Mouse (Mus musculus): Measurements from ENCODE around the gene Mybpc3. TPM values are rescaled to one million over a fixed set of nuclear protein-coding genes. Genes with fewer than 3 reads are reported as not detected.

Mybpc3 gene
- total RNA-seq, 1 experiment from 2014 or later = 1.3 TPM

DNA sequence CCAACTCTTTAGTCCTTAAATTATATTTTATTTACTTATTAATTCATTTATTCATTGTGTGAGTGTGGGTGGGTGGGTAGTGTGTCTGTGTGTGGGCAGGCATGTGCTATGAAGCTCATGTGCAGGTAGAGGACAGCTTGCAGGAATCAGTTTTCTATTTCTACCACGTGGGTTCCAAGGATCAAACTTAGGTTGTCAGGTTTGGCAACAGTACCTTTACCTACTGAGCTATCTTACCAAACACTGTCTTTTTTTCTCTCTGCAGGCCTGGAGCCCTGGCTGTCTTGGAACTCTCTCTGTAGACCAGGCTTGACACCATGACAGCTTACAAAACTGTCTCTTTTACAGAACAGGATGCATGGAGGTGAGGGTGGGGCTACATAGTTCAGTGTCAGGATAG lies 33.4 kb downstream of the Mybpc3 start:
- ATAC-seq (ENCODE audit: extremely low read depth, insufficient number of reproducible peaks, low FRiP score, poor library complexity, severe bottlenecking) = no peak

DNA sequence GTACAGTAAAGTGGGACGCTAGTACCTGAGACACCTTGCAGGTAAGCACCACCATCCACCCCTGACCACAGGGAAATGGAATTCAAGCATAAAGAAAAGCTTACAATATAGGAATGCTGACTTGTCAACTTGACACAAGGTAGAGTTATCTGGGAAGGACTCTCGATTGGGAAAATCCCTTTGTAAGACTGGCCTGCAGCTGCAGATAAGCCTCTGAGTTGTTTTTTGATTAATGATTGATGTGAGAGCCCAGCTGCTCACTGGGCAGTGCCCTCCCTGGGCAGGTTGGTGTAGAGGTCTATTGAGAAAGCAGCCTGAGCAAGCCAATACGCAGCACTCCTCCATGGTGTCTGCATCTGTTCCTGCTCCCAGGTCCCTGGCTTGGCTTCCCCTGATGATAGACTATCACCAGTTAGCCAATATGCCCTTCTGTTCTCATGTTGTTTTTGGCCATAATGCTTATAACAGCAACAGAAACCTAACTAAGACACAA lies 35.0 kb downstream of the Mybpc3 start:
- ATAC-seq (ENCODE audit: extremely low read depth, insufficient number of reproducible peaks, low FRiP score, poor library complexity, severe bottlenecking) = no peak

- ATAC-seq (ENCODE audit: extremely low read depth, insufficient number of reproducible peaks, low FRiP score, poor library complexity, severe bottlenecking) = no peak
Measured at GRCm38 (mm10) chr2:91154091-91154490, 36.1 kb downstream of the Mybpc3 start.

DNA sequence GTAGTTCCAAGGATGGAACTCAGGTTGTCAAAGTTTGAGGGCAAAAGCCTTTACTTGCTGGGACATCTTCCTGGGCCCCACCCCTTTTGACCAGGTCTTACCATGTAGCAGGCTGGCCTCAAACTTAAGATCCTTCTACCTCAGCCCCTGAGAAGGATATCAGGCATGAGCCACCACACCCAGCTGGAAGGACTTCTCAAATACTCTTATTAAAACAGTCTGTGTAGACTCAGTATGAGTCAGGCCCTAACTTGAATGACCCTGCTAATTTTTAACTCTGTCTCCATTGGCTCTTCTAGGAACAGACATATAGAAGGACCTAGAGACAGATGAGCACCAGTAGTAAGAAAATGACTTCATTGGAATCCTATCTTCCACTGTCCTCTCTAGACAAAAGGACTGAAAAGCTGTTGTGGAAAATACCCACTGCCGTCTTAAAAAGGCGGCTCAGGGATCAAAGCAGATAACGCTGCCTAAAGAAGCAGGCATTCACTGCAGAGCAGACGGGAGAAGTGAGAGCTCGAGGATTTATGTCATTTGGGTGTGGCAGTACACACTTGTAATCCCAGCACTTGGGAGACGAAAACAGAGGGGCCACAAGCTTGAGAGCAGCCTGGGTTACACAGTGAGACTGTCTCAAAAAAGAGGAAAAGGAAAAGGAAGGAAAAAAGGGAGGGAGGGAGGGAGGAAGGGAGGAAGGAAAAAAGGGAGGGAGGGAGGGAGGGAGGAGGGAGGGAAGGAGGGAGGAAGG lies 39.2 kb downstream of the Mybpc3 start:
- ATAC-seq (ENCODE audit: extremely low read depth, insufficient number of reproducible peaks, low FRiP score, poor library complexity, severe bottlenecking) = no peak

DNA sequence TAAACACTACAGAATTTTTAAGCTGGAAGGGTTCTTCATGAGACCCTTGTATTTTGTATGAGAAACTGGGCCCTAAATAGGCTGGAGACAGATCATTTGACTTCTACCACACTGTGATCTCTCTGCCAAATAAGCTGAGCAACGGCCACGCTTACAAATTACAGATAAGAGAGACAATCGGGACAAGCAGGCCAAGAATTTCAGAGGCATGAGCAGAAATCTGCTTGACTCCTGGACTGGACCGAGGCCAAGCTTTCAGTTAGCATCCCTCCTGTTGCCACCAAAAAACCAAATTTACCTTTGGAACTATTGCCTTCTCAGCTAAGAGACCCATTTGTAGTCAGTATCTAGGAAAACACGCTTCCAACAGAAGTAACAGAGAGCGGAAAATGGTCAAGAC lies 42.6 kb downstream of the Mybpc3 start:
- ATAC-seq (ENCODE audit: extremely low read depth, insufficient number of reproducible peaks, low FRiP score, poor library complexity, severe bottlenecking) = no peak

GRCm38 (mm10) chr2:91162952-91163351 lies 45.0 kb downstream of the Mybpc3 start:
- no peak for ATAC-seq (ENCODE audit: extremely low read depth, insufficient number of reproducible peaks, low FRiP score, poor library complexity, severe bottlenecking)

DNA sequence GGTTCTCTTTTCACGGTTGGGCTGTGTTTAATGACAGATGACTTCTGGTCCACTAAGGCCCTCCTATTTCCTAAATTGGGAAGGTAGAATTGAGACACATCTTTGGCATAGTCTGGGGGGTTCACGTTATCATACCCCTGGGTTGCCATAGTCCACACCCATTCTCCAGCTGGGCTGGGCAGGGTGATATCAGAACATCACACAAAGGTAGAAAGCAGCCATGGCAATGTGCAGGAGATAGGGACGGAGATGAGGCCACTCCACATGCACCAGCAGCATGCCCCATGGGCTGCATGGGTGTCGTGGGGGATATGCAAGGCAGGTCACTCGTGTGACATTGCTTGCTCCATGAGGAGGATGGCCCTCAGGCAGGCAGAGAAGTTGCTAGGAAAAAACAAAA lies 45.6 kb downstream of the Mybpc3 start:
- no peak for ATAC-seq (ENCODE audit: extremely low read depth, insufficient number of reproducible peaks, low FRiP score, poor library complexity, severe bottlenecking)

DNA sequence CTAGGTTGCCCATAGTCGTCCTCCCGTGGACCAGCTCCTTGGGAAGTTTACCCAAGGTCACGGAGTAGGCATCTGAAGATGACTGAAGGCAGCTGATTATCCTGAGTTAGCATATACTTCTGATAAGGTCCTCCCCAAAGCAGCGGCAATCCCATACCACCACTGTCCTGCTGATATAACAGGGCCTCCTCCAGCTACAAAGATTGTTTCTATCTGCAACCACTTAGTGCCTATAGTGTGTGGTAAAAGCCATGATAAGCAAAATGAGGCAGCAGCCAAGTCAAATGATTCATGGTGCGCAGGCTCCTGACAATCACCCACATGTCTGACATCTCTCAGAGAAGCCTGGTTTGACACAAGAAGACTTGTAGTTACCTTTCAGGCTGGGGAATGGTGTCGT lies 47.0 kb downstream of the Mybpc3 start:
- ATAC-seq (ENCODE audit: extremely low read depth, insufficient number of reproducible peaks, low FRiP score, poor library complexity, severe bottlenecking) = no peak

- ATAC-seq (ENCODE audit: extremely low read depth, insufficient number of reproducible peaks, low FRiP score, poor library complexity, severe bottlenecking) = no peak
Measured at GRCm38 (mm10) chr2:91167629-91168028, 49.7 kb downstream of the Mybpc3 start.

- ATAC-seq (ENCODE audit: extremely low read depth, insufficient number of reproducible peaks, low FRiP score, poor library complexity, severe bottlenecking) = no peak
Measured at GRCm38 (mm10) chr2:91169587-91170322, 51.8 kb downstream of the Mybpc3 start.

DNA sequence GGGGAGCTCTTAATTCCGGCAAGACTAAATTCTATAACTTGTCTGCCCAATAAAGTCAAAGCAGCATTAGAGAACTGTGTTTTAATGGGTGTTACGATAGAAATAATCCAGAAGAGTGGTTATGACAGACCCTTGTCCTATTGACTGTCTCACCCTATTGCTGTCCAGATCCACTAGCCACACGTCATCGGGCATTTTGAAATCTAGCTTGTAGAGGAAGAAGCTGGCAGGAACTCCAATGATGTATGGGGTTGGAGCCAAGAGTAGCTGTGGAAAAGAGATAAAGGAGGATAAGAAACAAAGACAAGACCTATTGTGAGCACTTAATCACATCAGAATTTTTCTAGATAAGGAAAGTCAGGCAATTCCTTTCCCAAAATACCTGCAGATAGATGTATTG lies 57.5 kb downstream of the Mybpc3 start:
- no peak for ATAC-seq (ENCODE audit: extremely low read depth, insufficient number of reproducible peaks, low FRiP score, poor library complexity, severe bottlenecking)

DNA sequence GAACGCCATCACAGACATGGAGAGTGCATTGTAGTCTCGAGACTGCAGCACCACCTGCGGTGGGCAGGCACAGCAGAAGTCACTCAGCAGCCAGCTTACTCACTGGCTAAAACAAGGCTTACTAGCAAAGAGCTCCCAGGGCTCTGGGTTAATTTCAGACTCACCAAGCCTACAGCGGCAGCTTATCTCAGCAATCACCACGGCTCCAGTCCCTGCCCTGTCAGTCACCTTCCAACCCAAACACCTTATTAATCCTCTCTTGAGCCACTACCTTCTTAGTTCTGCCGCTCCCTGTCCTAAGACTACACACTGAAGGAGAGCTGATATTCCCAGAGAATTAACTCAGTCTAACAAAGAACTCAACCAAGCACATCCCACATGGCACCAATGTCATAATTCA lies 58.3 kb downstream of the Mybpc3 start:
- ATAC-seq (ENCODE audit: extremely low read depth, insufficient number of reproducible peaks, low FRiP score, poor library complexity, severe bottlenecking) = no peak

DNA sequence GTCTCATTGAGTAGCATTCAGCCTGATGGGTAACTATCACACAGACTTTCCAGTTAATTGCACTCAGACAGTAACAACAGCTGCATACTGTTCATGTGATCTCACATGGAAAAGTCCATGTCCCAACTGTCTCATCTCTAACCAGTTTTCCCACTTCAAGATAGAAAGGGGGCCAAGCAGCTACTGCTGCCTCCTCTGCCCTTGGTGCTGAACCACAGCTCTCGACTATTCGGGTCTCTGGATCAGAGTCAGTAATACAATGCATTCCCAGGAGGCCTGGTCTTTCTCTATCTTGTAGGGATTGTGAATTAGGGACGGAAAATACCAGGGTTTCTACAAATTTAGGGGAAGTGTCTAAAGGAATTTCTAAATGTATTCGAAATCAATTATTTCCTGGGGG lies 61.9 kb downstream of the Mybpc3 start:
- ATAC-seq (ENCODE audit: extremely low read depth, insufficient number of reproducible peaks, low FRiP score, poor library complexity, severe bottlenecking) = no peak

DNA sequence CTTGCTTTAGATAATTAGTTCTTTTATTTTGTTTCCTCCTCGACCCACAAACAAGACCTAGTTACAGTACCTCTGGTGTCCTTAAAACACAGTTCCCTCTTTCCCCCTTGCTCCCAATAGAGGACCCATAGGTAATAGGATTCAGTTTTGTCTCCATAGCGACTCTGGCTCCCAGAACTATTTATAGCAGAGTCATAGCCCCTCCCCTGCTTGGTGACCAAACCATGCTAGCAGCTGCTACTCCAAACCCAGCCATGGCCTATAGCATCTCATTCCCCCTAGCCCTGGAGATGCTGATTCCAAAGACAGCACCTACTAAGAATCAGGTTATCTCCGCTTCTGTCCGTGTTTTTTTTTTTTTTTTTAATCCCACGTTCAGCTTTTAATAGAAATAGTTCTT lies 62.8 kb downstream of the Mybpc3 start:
- no peak for ATAC-seq (ENCODE audit: extremely low read depth, insufficient number of reproducible peaks, low FRiP score, poor library complexity, severe bottlenecking)

GRCm38 (mm10) chr2:91182016-91182404 lies 64.1 kb downstream of the Mybpc3 start:
- ATAC-seq (ENCODE audit: extremely low read depth, insufficient number of reproducible peaks, low FRiP score, poor library complexity, severe bottlenecking) = no peak; the same call in 1 of the 2 replicates

GRCm38 (mm10) chr2:91182405-91183147 lies 64.6 kb downstream of the Mybpc3 start:
- peak; percentile 38 for ATAC-seq (ENCODE audit: extremely low read depth, insufficient number of reproducible peaks, low FRiP score, poor library complexity, severe bottlenecking)

GRCm38 (mm10) chr2:91183148-91183513 lies 65.2 kb downstream of the Mybpc3 start:
- peak; percentile 90 for ATAC-seq (ENCODE audit: extremely low read depth, insufficient number of reproducible peaks, low FRiP score, poor library complexity, severe bottlenecking)

DNA sequence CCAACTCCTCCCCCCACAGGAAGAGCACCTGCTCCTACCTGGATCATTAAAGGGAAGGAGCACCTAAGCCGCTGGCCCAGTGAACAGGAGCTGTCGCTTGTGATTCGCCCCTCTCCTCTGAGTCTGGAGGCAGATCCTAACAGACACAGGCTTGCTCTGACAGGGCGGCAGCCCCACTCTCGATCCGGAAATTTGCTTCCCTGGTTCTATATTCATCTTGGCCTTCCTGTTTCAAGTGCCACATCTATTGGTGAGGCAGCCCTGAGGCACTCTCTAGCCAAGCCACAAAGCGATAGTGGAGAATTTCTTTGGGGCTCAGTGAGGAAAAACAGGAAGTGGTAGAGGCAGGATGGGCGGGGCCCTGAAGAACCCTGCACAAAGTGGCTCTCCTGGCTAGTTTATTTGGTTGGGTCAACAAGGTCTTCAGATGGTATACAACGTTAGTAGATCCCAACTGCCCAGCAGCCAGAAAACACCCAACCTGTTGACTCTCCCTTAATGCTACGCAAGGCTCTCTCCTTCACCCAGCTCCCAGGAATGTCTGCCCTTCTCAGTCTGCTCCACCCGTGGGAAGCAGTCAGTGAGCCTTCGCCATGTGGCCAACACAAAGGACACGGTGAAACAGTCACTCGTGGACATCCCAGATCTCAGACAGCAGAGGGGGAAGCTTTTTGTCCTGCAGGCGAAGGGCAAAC lies 65.9 kb downstream of the Mybpc3 start, which contains the start of gene Madd:
Madd (minus strand) TSS at position 127 of the 695 bp plus-strand sequence.
- ATAC-seq (ENCODE audit: extremely low read depth, insufficient number of reproducible peaks, low FRiP score, poor library complexity, severe bottlenecking) = peak; percentile 62
